Mouse (Mus musculus) left cerebral cortex, adult 8-10 months (tissue): ENCODE results near the gene Gaa. TPM values are rescaled to one million over a fixed set of nuclear protein-coding genes. Genes with fewer than 3 reads are reported as not detected.

Source experiments
- DNase-seq, 2 experiments: peaks; one replicate each; pipeline ENCODE4 v3.0.0; 2022; ENCODE audit warnings: low spot score in 2 of 2
- total RNA-seq, 4 experiments: library from RNA; stranded (reverse); gene quantifications; 2 replicates each; pipeline ENCODE4 v1.2.4; 2022

Gaa gene
- total RNA-seq, 4 experiments from 2014 or later = 280 to 307 (median 295) TPM

- no peak for DNase-seq
Measured at GRCm38 (mm10) chr11:119300986-119301385, 33.3 kb downstream of the Gaa start.

- DNase-seq = no peak
Measured at GRCm38 (mm10) chr11:119304904-119305712, 37.4 kb downstream of the Gaa start.

GRCm38 (mm10) chr11:119306762-119307657 lies 39.3 kb downstream of the Gaa start:
- DNase-seq = no peak

GRCm38 (mm10) chr11:119307658-119307867 lies 39.9 kb downstream of the Gaa start, which contains the start of gene Card14:
Card14 (plus strand) TSS chr11:119307768.
- no peak for DNase-seq

GRCm38 (mm10) chr11:119307916-119308315 lies 40.2 kb downstream of the Gaa start:
- DNase-seq = no peak

- DNase-seq = no peak
Measured at GRCm38 (mm10) chr11:119310621-119311020, 42.9 kb downstream of the Gaa start.

- DNase-seq = no peak
Measured at GRCm38 (mm10) chr11:119314252-119314936, 46.7 kb downstream of the Gaa start.

GRCm38 (mm10) chr11:119316720-119317119 lies 49.0 kb downstream of the Gaa start:
- DNase-seq = no peak

GRCm38 (mm10) chr11:119322521-119322920 lies 54.8 kb downstream of the Gaa start:
- no peak for DNase-seq

GRCm38 (mm10) chr11:119325068-119325467 lies 57.4 kb downstream of the Gaa start:
- DNase-seq = no peak

- peak in 1 of 2 experiments; percentile 30 for DNase-seq
Measured at GRCm38 (mm10) chr11:119330592-119330991, 62.9 kb downstream of the Gaa start.

GRCm38 (mm10) chr11:119331970-119332369 lies 64.3 kb downstream of the Gaa start:
- no peak for DNase-seq

Other genes starting within 250 kb of the Gaa start
- 1 to 10 TPM; 2.2 to 3.3 (median 2.6) TPM for gene Cbx2, start 244.9 kb upstream of the Gaa start, total RNA-seq
- 10 to 100 TPM in 2 of 4 experiments, 1 to 10 TPM in 2; 7.1 to 16.7 (median 11.1) TPM for gene Cbx8, start 226.9 kb upstream of the Gaa start, total RNA-seq
- 10 to 100 TPM; 48.9 to 54.2 (median 50.0) TPM for gene Cbx4, start 181.7 kb upstream of the Gaa start, total RNA-seq
- 10 to 100 TPM; 32.9 to 39.8 (median 35.6) TPM for gene Tbc1d16, start 39.4 kb upstream of the Gaa start, total RNA-seq
- gene Ccdc40, start 39.3 kb upstream of the Gaa start, total RNA-seq = 1 to 10 TPM; 1.1 to 3.2 (median 1.7) TPM
- gene Eif4a3, start 32.2 kb downstream of the Gaa start, total RNA-seq = 10 to 100 TPM; 79.6 to 92.5 (median 88.2) TPM
- gene Card14, start 39.9 kb downstream of the Gaa start, total RNA-seq = under 1 TPM; 0.09 to 0.27 (median 0.19) TPM
- 1 to 10 TPM; 4.5 to 5.5 (median 5.3) TPM for gene Sgsh, start 87.6 kb downstream of the Gaa start, total RNA-seq
- 1 to 10 TPM; 3.3 to 4.8 (median 3.8) TPM for gene Slc26a11, start 87.7 kb downstream of the Gaa start, total RNA-seq
- 1 to 10 TPM; 4.5 to 5.7 (median 5.5) TPM for gene Rnf213, start 125.2 kb downstream of the Gaa start, total RNA-seq
- 10 to 100 TPM; 27.8 to 35.2 (median 32.8) TPM for gene Endov, start 223.5 kb downstream of the Gaa start, total RNA-seq